ENCODE assay signal across 28 mouse cellular contexts in the genomic region with DNA sequence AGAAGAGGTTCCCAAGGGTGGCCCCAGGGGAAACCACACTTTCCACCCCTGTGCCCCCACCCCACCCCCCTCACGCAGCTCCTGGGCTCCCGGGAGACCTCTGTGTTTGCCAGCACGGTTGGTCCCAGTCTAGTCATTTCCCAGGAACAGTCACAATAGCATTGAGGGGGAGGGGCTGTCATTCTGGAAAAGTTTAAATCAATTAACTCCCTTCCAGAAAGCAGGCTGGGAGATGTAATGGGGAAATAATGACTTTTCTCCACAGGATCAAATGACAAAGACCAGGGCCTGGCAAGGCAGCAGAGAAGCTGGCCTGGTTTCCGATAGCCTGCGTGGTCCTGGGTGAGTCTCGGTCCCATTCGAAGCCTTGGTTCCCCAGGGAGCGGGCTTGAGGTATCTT. TPM values are rescaled to one million over a fixed set of nuclear protein-coding genes. Genes with fewer than 3 reads are reported as not detected.
DNase-seq lines count a peak whose midpoint lies in the region; ATAC-seq and TF ChIP-seq lines count a peak whose summit lies in the region.
"Had no signal": no experiment of that assay in that cellular context is flagged by ENCODE, and none has a peak within 500 bp of the region (broad histone marks: within the 10 kb centered on the region; RNA-seq: fewer than 3 reads in every experiment).

No protein-coding gene starts in this region.

- H3K36me3 ChIP-seq in lung, embryonic 14.5 days (ENCODE audit: insufficient read depth): no peaks in the 10 kb centered on the region
- no peaks in the 10 kb centered on the region for H3K36me3 ChIP-seq in embryonic facial prominence, embryonic 10.5 days (replicated peaks)
- no peaks in the 10 kb centered on the region for H3K36me3 ChIP-seq in hindbrain, embryonic 14.5 days (replicated peaks; ENCODE audit: control insufficient read depth, insufficient read depth)
- H3K36me3 ChIP-seq in intestine, postnatal 0 days (ENCODE audit: control insufficient read depth, insufficient read depth): no peaks in the 10 kb centered on the region
- H3K36me3 ChIP-seq: forebrain, embryonic 15.5 days; hindbrain, embryonic 15.5 days; intestine, embryonic 15.5 days; limb, embryonic 15.5 days had no signal

- peak; percentile 42 for DNase-seq in lung, embryonic 14.5 days
- no peak for DNase-seq in lung, adult 2 months
- peak; percentile 59 for DNase-seq in embryo, embryonic 10.5 days (ENCODE audit: low spot score)
- peak; percentile 30 for DNase-seq in embryonic facial prominence, embryonic 10.5 days (ENCODE audit: low spot score)
- DNase-seq in hindbrain, embryonic 14.5 days (ENCODE audit: low spot score): no peak
- no peak for DNase-seq in adrenal gland, postnatal 25 days
- no peak for DNase-seq in urinary bladder, postnatal 14 days (ENCODE audit: low spot score)
- DNase-seq: adrenal gland, adult 2 months; B cell, adult 2 months; cerebellum, adult 2 months; cerebellum, postnatal 25 days; gastrocnemius, adult 2 months; gastrocnemius, postnatal 36 days; heart, postnatal 14 days; kidney, adult 8-10 months; kidney, postnatal 10 days; layer of hippocampus, postnatal 36 days; left cerebral cortex, postnatal 4 days; lung, postnatal 36 days; thymus, postnatal 4 days had no signal

- ATAC-seq in lung, embryonic 14.5 days (ENCODE audit: insufficient read depth): no peak
- ATAC-seq in hindbrain, embryonic 14.5 days (ENCODE audit: low FRiP score): no peak
- no peak for ATAC-seq in intestine, postnatal 0 days
- ATAC-seq: activated CD4-positive, CD25-positive, alpha-beta regulatory T cell, adult 4 months; forebrain, embryonic 15.5 days; intestine, embryonic 15.5 days had no signal

- no peak overlapping the region for H3K27ac ChIP-seq in lung, embryonic 14.5 days (ENCODE audit: low read depth)
- peak overlapping the region; percentile 15 for H3K27ac ChIP-seq in embryonic facial prominence, embryonic 10.5 days (replicated peaks)
- peak overlapping the region; percentile 36; the same call in 1 of the 2 replicates for H3K27ac ChIP-seq in hindbrain, embryonic 14.5 days
- no peak overlapping the region for H3K27ac ChIP-seq in intestine, postnatal 0 days (ENCODE audit: low read depth, low read length)
- H3K27ac ChIP-seq: forebrain, embryonic 15.5 days; gastrocnemius, adult 2 months; intestine, embryonic 15.5 days; limb, embryonic 15.5 days; liver, embryonic 14.5 days had no signal

- no peaks in the 10 kb centered on the region for H3K27me3 ChIP-seq in lung, embryonic 14.5 days (ENCODE audit: insufficient read depth, low read length)
- H3K27me3 ChIP-seq in embryonic facial prominence, embryonic 10.5 days (replicated peaks; ENCODE audit: low read depth, poor library complexity, severe bottlenecking): no peaks in the 10 kb centered on the region
- H3K27me3 ChIP-seq in hindbrain, embryonic 14.5 days (ENCODE audit: control insufficient read depth, insufficient read depth, low read length): no peaks in the 10 kb centered on the region
- H3K27me3 ChIP-seq in intestine, postnatal 0 days (replicated peaks; ENCODE audit: control insufficient read depth, insufficient read depth, low read length): no peaks in the 10 kb centered on the region
- H3K27me3 ChIP-seq: forebrain, embryonic 15.5 days; hindbrain, embryonic 15.5 days; intestine, embryonic 15.5 days; limb, embryonic 15.5 days had no signal

- H3K4me1 ChIP-seq in lung, embryonic 14.5 days (ENCODE audit: insufficient read depth): peaks cover 17% of the 10 kb centered on the region; the same call in 1 of the 2 replicates
- no peaks in the 10 kb centered on the region for H3K4me1 ChIP-seq in lung, adult 2 months (ENCODE audit: control insufficient read depth, insufficient read depth, low read length)
- H3K4me1 ChIP-seq in embryonic facial prominence, embryonic 10.5 days: peaks cover 60% of the 10 kb centered on the region
- peaks cover 15% of the 10 kb centered on the region for H3K4me1 ChIP-seq in hindbrain, embryonic 14.5 days (replicated peaks; ENCODE audit: control insufficient read depth, insufficient read depth, low read length)
- H3K4me1 ChIP-seq in intestine, postnatal 0 days (replicated peaks; ENCODE audit: control insufficient read depth, insufficient read depth, low read length): peaks cover 6% of the 10 kb centered on the region; the same call in 1 of the 2 replicates

- no peak overlapping the region for H3K9ac ChIP-seq in lung, embryonic 14.5 days
- H3K9ac ChIP-seq in hindbrain, embryonic 14.5 days: no peak overlapping the region
- H3K9ac ChIP-seq in intestine, postnatal 0 days (ENCODE audit: low read depth, low read length): no peak overlapping the region
- H3K9ac ChIP-seq: forebrain, embryonic 15.5 days; hindbrain, embryonic 15.5 days; intestine, embryonic 15.5 days; limb, embryonic 15.5 days; liver, embryonic 14.5 days had no signal

- TF ChIP-seq CTCF in lung, embryonic 14.5 days (IDR thresholded peaks at IDR 0.05; ENCODE audit: low read depth): no peak
- no peak for TF ChIP-seq CTCF in lung, adult 2 months (IDR thresholded peaks at IDR 0.05; ENCODE audit: insufficient read depth, low read length)
- no peak for TF ChIP-seq CTCF in intestine, postnatal 0 days (IDR thresholded peaks at IDR 0.05; ENCODE audit: low read depth)

- WGBS in lung, embryonic 14.5 days: 44% methylated on average over 8 of the region's 8 CpGs
- WGBS in lung, adult 2 months: 60% methylated on average over 8 of the region's 8 CpGs
- 46% methylated on average over 8 of the region's 8 CpGs for WGBS in embryonic facial prominence, embryonic 10.5 days
- WGBS in hindbrain, embryonic 14.5 days: 42% methylated on average over 8 of the region's 8 CpGs
- 64% methylated on average over 8 of the region's 8 CpGs for WGBS in intestine, postnatal 0 days

- no peak for TF ChIP-seq POLR2A in lung, adult 2 months (IDR thresholded peaks at IDR 0.05; ENCODE audit: borderline replicate concordance, extremely low read depth, low read depth, low read length)

- no peaks in the 10 kb centered on the region; the same call in 1 of the 2 replicates for H3K9me3 ChIP-seq in lung, embryonic 14.5 days (ENCODE audit: low read depth, low read length)
- peaks cover 7% of the 10 kb centered on the region; the same call in 1 of the 2 replicates for H3K9me3 ChIP-seq in embryonic facial prominence, embryonic 10.5 days
- H3K9me3 ChIP-seq in hindbrain, embryonic 14.5 days (ENCODE audit: control insufficient read depth, low read length): peaks cover 3% of the 10 kb centered on the region
- no peaks in the 10 kb centered on the region for H3K9me3 ChIP-seq in intestine, postnatal 0 days (ENCODE audit: control insufficient read depth)
- H3K9me3 ChIP-seq: forebrain, embryonic 15.5 days; hindbrain, embryonic 15.5 days; intestine, embryonic 15.5 days; limb, embryonic 15.5 days had no signal

- H3K4me3 ChIP-seq in lung, embryonic 14.5 days (ENCODE audit: low read depth, low read length): no peak overlapping the region
- no peak overlapping the region for H3K4me3 ChIP-seq in lung, adult 2 months (replicated peaks; ENCODE audit: extremely low read depth, low read depth, low read length)
- no peak overlapping the region for H3K4me3 ChIP-seq in embryonic facial prominence, embryonic 10.5 days
- no peak overlapping the region for H3K4me3 ChIP-seq in hindbrain, embryonic 14.5 days (replicated peaks; ENCODE audit: low read length)
- H3K4me3 ChIP-seq in intestine, postnatal 0 days (ENCODE audit: low read depth, low read length): no peak overlapping the region
- H3K4me3 ChIP-seq: forebrain, embryonic 15.5 days; gastrocnemius, adult 2 months; hindbrain, embryonic 15.5 days; intestine, embryonic 15.5 days; limb, embryonic 15.5 days had no signal

- H3K4me2 ChIP-seq in lung, embryonic 14.5 days: no peak overlapping the region
- H3K4me2 ChIP-seq in hindbrain, embryonic 14.5 days (replicated peaks): no peak overlapping the region
- H3K4me2 ChIP-seq in intestine, postnatal 0 days (replicated peaks; ENCODE audit: low read depth): no peak overlapping the region
- H3K4me2 ChIP-seq: forebrain, embryonic 15.5 days; hindbrain, embryonic 15.5 days; intestine, embryonic 15.5 days; limb, embryonic 15.5 days; midbrain, embryonic 11.5 days had no signal

RNA-seq across cellular contexts. Expression of gene Fam222a, which starts 14.1 kb away (rescaled TPM):
- 2.3 and 2.5 TPM in 2 replicates for polyA plus RNA-seq in lung, embryonic 14.5 days (2014; fragmentation: Nextera tagmentation; extraction: Ambion mirVana)
- polyA plus RNA-seq in lung, adult 2 months (2012; rRNA removed): 7.6 and 8.0 TPM in 2 replicates
- polyA plus RNA-seq in embryonic facial prominence, embryonic 10.5 days (2016; fragmentation: Nextera tagmentation; extraction: Ambion mirVana): 2.3 and 3.8 TPM in 2 replicates
- polyA plus RNA-seq in hindbrain, embryonic 14.5 days (2014; fragmentation: Nextera tagmentation; extraction: Ambion mirVana): 6.6 and 6.7 TPM in 2 replicates
- total RNA-seq in adrenal gland, postnatal 25 days (2021): 26.9 and 39.8 TPM in 2 replicates
- 2.3 and 3.2 TPM in 2 replicates for polyA plus RNA-seq in intestine, postnatal 0 days (2015; fragmentation: Nextera tagmentation; extraction: Ambion mirVana)
- polyA plus RNA-seq: activated CD4-positive, CD25-positive, alpha-beta regulatory T cell, adult 4 months had no signal

Comparison
In these comparisons a context has a peak if more than half of its experiments do, and no peak if none do; other contexts are left out.
1. DNase-seq: peak in lung, embryonic 14.5 days (single experiment), embryo, embryonic 10.5 days (single experiment) and embryonic facial prominence, embryonic 10.5 days (single experiment); none in lung, adult 2 months (single experiment), hindbrain, embryonic 14.5 days (single experiment), adrenal gland, postnatal 25 days (single experiment) and urinary bladder, postnatal 14 days (single experiment).
2. H3K27ac ChIP-seq: peak in embryonic facial prominence, embryonic 10.5 days (single experiment) and hindbrain, embryonic 14.5 days (single experiment); none in lung, embryonic 14.5 days (single experiment) and intestine, postnatal 0 days (single experiment).